Mouse (Mus musculus) spleen, adult 2 months (tissue): ENCODE measurements around the gene Sstr5.

ENCODE experiments used
- CTCF ChIP-seq: fragments of 200-500 bp; IDR thresholded peaks from 2 replicates; pipeline ENCODE4 v1.5.1; 2011; ENCODE audit warnings: mild to moderate bottlenecking, inconsistent platforms; ENCODE audit not compliant: insufficient read depth, insufficient read length, insufficient replicate concordance; ENCODE audit errors: extremely low read depth
- POLR2A ChIP-seq: fragments of 200-500 bp; IDR thresholded peaks from 2 replicates; pipeline ENCODE4 v1.6.1; 2011; ENCODE audit warnings: low read depth, low read length, inconsistent platforms

DNA sequence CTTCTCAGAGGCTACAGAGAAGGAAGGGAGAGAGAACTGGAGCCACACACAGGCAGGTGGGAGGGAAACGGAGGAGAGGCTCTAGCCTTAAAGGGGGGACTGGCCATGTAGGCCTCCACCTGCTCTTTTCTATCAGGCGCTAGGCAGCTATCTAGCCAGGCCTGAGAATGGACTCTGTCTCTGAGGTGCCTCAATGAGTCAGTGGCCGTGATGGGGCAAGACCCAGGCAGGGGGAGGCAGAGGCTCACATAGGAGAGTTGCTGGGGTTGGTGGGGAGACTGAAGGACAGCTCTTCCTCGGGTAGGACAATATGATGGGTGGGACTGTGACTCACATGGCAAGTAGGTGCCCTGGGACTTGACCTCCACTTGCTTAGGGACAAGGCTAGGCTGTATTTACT, 46.8 kb downstream of the Sstr5 start:
- TF ChIP-seq CTCF, result no peak
- TF ChIP-seq POLR2A, result no peak
